Mouse (Mus musculus) C2C12 (cell line): ENCODE data around the gene Dynlt1f.
"Not testable (repeated sequence)": the region's sequence is repeated elsewhere in the genome, so short reads cannot be mapped to it uniquely, and the experiment has no call there.

Source experiments
- CEBPB ChIP-seq: IDR thresholded peaks from one replicate; pipeline ENCODE4 v1.6.1; 2011; ENCODE audit warnings: low read depth, mild to moderate bottlenecking, control low read depth, moderate library complexity
- CTCF ChIP-seq: IDR thresholded peaks from one replicate; pipeline ENCODE4 v1.5.1; 2011; ENCODE audit not compliant: control insufficient read depth, insufficient read depth, insufficient read length
- FOSL1 ChIP-seq: IDR thresholded peaks from one replicate; pipeline ENCODE4 v1.8.0; 2011; ENCODE audit warnings: mild to moderate bottlenecking, low read length; ENCODE audit not compliant: poor library complexity, insufficient read depth, severe bottlenecking
- MAX ChIP-seq: IDR thresholded peaks from one replicate; pipeline ENCODE4 v1.6.1; 2011; ENCODE audit warnings: mild to moderate bottlenecking, control low read depth
- MYOD1 ChIP-seq: IDR thresholded peaks from one replicate; pipeline ENCODE4 v1.6.1; 2011; ENCODE audit warnings: low read depth; ENCODE audit not compliant: control insufficient read depth, insufficient read length
- MYOG ChIP-seq: IDR thresholded peaks from one replicate; pipeline ENCODE4 v1.6.1; 2011; ENCODE audit not compliant: control insufficient read depth, insufficient read length; ENCODE audit errors: extremely low read depth
- USF1 ChIP-seq: IDR thresholded peaks from one replicate; pipeline ENCODE4 v1.6.1; 2011; ENCODE audit warnings: low read depth, mild to moderate bottlenecking, control low read depth, moderate library complexity

- TF ChIP-seq CTCF, USF1, CEBPB, MYOG, FOSL1, MAX, MYOD1: not testable (repeated sequence)
These were observed 41.4 kb downstream of the Dynlt1f start for GRCm38 (mm10) chr17:6614316-6614715.
